Mouse (Mus musculus): Measurements from ENCODE around the gene Nampt. TPM values are rescaled to one million over a fixed set of nuclear protein-coding genes. Genes with fewer than 3 reads are reported as not detected.

The Nampt gene
- total RNA-seq, 2 experiments from 2014 or later, result 52.1 to 58.7 TPM

GRCm38 (mm10) chr12:32897199-32898120 lies 78.1 kb downstream of the Nampt start:
- peak; percentile 97 for ATAC-seq (replicated peaks; ENCODE audit: poor library complexity)

- no peak for ATAC-seq (replicated peaks; ENCODE audit: poor library complexity)
Measured at GRCm38 (mm10) chr12:32901005-32901404, 81.7 kb downstream of the Nampt start.

Other genes starting within 250 kb of the Nampt start
- gene Sypl, start 134.3 kb downstream of the Nampt start, total RNA-seq (2015), result 187 and 189 TPM in 2 replicates
- 65.5 and 71.7 TPM in 2 replicates for gene Sypl, start 134.3 kb downstream of the Nampt start, total RNA-seq (2017)

Measured in megakaryocyte progenitor cell, adult 5-6 weeks (primary cell).